Mouse (Mus musculus) cerebral cortex, adult 2 months (tissue): ENCODE data around the gene 4930404N11Rik.

Experiments
- WGBS: fragments of 180-500 bp; shearing (Covaris S2); methylation state at CpG from one replicate; pipeline ENCODE4 v1.1.7; 2018; 5-methylcytosine and 5-hydroxymethylcytosine counted together

4930404N11Rik gene

DNA sequence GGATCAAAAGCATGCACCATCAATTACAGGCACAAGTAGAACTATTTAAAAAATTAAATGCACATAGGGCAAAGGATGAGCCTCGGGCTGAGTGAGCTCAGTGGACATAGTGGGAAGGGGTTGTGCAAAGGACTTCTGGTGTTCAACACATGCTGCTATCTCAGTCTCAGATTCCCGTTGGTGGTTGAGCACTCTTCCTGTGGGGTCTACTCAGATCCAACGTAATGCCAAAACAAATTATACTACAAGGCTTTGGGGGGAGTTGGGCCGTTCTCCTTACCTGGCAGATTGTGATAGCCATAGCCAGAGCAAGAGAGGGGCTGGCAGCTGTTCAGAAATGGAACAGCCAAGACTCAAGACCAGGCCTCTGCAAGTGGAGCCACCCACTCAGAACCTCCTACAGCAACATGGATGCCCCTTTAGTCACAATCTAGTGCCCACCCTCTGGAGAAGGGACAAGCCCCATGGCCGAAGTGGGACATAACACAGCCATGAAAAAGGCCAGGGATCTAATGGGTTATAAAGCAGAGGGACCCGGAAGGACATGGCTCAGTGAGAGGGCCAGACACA lies 14.3 kb upstream of the 4930404N11Rik start:
- 89% methylated on average over 6 of the region's 6 CpGs for WGBS

- WGBS = 58% methylated on average over 3 of the region's 3 CpGs
Measured at GRCm38 (mm10) chr10:81379183-81379553, 13.6 kb upstream of the 4930404N11Rik start.

GRCm38 (mm10) chr10:81378553-81379182 lies 13.1 kb upstream of the 4930404N11Rik start:
- WGBS = 1% methylated on average over 46 of the region's 46 CpGs

- 1% methylated on average over 58 of the region's 59 CpGs for WGBS
Measured at GRCm38 (mm10) chr10:81377793-81378552, 12.4 kb upstream of the 4930404N11Rik start, which contains the start of gene Fzr1. TSS of gene Fzr1 (minus strand) at chr10:81378516.

DNA sequence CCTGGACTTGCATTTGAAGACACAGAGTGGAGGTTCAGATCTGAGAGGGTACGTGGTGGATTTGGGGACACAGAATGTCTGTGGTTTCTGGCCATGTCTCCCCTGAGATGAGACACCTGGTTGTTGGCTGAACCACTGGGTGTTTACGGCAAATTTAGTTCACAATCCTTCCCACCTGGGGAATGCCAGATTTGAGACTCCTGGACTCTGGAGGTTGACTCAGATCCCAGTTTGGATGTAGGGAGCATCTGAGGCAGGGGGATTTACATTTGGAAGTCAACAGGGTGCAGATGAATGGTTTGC lies 11.7 kb upstream of the 4930404N11Rik start:
- WGBS = 36% methylated on average over 2 of the region's 2 CpGs

DNA sequence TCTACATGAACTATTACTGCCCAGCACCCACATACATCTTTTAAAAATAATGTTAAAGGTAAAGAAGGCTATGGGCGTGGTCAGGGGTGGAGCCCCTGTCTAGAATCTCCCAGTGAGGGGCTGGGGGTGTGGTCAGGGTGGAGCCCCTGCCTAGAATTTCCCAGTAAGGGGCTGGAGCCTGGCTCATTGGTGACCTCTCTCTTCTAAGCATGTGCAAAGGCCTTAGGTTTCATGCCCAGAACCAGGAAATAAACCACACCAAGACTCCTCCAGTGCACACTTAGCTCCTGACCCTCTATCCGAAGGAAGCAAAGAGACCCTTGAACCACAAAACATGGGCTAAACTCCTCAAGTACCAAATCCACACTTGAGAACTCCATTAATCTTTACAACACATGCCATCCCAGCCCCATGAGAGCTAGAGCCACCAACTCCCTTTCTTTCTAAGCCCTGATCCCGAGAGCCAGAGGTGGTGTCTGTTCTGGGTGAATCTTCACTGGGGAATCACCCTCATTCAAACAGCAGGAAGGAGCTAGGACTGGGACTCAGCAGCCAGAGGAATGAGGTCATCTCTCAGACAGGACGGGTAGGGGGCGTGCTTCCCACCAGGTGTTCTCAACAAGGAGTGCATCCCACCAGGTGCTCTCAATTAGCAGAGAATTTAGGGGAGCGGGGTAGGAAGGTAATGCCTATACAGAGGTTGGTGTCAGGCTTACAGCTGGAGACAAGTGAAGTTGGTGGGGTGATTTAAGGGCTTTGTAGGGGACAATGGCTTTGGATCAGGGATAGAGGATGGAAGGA lies 11.1 kb upstream of the 4930404N11Rik start:
- 39% methylated on average over 6 of the region's 6 CpGs for WGBS

DNA sequence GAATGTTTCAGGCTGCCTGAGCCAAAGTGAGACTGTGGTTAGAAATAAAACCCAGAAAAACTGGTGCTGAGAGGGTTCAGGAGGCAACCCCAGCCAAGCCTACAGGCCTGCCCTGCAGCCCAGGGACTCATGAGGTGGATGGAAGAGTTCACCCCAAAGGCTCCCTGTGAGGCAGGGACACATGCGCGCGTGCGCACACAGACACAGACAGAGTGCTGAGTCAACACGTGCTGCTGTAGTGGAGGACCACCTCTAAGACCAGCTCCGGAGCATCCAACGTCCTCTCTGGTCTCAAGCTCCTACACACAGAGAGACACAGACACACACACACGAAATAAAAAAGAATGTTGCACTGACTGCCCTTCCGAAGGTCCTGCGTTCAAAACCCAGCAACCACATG lies 9.7 kb upstream of the 4930404N11Rik start:
- WGBS = 92% methylated on average over 10 of the region's 10 CpGs

GRCm38 (mm10) chr10:81367207-81367495 lies 1.5 kb upstream of the 4930404N11Rik start:
- WGBS = 76% methylated on average over 6 of the region's 6 CpGs

DNA sequence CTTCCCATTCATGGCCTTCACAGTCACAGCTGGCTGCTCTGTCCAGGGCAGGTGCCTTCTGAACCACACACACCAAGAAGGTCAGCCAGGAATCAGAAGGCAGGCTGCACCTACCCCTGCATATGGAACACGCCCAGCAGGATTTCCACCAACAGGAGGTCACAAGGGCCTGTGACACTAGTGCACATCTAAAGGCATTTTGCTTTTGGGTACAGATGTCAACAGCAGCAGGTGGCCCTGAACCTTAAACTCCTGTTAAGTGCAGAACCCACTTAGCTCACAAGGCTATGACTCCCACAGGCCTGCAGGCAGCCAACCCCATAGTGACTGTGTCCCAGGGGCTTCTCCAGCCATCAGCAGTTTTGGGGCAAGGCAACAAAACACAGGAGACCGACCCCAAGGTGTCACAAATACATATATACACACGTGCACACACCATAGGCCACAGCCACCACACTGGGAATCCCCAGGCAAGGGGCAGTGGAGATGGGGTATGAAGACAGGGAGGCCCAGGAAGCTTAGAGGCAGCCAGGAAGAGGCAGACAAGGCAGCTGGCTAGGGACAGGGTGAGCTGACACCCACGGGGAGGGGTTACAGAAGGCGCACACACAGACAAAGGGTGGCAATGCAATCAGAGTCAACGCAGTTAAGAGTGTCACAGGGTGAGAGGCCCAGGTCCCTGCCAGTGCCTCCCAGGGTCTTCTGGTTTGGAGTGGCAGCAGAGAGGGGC lies 1.0 kb upstream of the 4930404N11Rik start:
- WGBS = 59% methylated on average over 6 of the region's 6 CpGs

- WGBS = 42% methylated on average over 4 of the region's 4 CpGs
Measured at GRCm38 (mm10) chr10:81365073-81365472, 543 bp downstream of the 4930404N11Rik start.

- 26% methylated on average over 28 of the region's 28 CpGs for WGBS
Measured at GRCm38 (mm10) chr10:81364666-81365065, 950 bp downstream of the 4930404N11Rik start.

DNA sequence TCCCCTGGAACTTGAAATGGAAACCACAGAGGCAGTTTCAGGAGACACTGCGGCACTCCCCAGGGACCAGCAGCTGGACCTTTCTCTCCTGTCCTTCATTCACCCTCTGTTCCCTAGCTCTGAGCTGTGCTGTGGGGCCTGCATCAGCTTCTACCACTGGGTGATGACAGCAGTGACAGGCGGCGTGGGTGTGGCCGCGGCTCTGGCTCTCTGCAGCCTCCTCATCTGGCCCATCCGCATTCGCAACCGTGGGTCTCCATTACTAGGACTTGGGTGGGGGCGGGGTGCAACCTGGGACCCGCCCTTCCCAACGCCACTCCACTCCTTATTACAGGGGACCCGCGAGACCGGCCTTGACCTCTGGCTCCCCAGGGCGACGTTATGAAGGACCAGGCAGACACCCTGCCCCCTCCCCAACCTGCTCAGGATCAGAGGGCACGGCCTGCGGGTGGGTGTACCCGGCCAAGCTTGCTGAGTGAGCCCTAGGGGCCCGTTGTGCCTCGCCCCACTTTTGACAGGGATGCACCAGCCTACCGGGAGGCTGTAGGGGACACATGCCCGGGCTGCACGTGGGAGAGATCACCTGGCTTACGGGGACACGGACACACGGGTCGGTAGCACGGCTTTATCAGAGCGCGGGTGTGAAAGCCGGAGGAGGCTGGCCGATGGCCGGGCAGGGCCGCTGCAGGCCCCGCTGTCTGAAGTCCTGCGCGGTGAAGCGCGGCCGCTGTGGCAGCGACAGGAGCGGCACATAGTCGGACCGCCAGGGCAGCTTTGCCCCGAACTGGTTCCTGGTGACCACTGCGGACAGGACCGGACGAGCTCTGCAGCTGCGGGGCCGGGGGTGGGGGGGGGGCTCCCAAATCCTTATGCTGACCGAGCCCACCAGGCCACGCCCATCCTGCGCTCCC lies 1.9 kb downstream of the 4930404N11Rik start:
- 51% methylated on average over 54 of the region's 54 CpGs for WGBS

DNA sequence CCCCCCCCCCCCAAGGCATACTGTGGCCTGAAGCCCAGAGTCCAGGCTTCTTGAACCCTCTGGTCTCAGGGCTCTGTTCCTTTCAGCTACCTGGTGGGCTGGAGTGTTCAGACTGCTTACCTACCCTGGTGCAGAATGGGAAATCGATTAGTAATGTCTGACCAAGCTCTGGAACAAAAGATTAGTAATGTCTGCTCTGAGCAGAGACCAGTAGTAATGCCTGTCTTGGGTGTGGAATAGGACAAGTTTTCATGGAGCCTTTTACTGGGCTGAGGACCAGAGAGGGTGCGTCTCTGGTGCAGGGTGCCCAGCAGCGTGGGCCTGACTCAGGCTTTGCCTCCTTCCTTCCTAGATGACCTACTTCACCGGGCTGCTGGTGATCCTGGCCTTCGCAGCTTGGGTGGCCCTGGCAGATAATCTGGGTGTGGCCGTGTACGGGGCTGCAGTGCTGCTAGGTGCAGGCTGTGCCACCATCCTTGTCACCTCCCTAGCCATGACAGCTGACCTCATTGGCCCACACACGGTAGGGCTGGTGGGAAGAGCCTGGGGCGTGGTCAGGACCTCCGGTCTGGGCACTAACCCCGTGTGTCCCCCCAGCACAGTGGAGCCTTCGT lies 3.2 kb downstream of the 4930404N11Rik start:
- 84% methylated on average over 12 of the region's 12 CpGs for WGBS

DNA sequence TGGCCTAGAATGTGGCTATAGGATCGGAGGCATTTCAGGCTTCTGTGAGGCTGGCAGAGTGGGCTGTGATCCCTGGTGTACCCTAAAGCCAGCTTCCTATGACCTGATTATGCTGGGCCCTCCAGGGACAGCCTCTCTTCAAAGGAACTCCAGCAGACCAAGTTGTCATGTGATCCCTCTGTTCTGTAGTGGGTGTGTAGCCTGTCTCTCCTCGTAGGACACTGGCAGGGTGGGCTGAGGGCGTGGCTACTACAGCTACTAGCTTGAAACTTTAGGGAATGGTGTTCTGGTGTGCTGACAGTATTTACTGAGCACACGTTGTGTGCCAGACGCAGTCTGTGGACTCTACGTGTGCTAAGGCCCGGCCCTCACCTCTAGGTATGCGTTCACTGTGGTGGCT lies 4.9 kb downstream of the 4930404N11Rik start:
- 73% methylated on average over 8 of the region's 8 CpGs for WGBS

GRCm38 (mm10) chr10:81358841-81359240 lies 6.8 kb downstream of the 4930404N11Rik start:
- WGBS = 89% methylated on average over 1 of the region's 1 CpGs

DNA sequence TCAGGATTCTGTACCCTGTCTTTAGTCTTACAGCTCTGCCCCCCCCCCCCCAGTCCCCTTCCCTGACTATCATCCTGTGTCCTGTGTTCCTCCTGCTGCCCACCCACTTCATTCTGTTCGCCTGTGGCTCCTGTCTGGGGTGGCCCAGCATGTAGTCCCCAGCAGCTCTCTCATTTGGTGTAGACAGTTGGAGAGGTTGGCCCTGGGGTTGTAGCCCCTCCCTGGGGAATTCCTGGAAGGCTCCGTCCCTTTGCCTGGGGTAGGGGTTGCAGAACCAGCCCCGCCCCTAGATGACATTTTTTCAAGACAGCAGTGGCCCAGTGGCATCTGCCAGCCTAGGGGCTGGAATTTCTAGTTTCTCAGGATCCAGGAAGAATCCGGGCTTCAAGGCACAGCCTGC lies 7.4 kb downstream of the 4930404N11Rik start:
- 38% methylated on average over 4 of the region's 4 CpGs for WGBS

DNA sequence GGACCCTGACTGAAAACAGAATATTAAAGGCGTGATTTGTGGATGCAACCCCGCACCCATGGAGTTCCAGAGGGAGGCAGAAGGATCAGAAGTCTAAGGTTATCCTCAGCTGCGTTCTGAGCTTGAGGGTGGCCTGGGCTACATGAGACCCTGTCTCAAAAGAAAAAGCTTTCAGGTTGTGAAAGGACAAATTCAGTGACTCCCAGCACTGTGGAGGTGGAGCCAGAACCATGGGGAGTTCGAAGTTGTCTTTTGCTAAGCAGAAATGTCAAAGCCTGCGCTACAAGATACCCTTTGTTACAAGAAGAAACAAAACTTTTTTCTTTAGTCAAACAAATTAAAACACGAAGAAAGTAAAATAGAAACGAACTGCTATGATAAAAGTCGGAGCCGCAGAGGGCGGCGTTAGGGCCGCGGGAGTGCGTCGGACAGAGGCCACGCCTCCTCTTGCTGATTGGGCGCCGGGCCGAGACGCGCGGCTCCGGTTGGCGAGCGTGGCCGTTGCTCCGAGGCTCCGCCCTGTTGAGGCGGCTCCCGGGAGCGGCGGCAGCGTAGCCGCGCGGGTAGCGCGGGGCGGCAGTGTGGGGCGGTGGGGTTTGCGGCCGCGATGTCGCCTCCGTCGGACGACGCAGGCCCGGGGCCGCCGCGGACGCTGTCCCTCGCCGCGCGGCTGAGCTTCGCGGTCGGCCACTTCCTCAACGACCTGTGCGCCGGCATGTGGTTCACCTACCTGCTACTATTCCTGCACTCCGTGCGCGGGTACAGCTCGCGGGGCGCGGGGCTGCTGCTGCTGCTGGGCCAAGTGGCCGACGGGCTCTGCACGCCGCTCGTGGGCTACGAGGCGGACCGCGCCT lies 8.4 kb downstream of the 4930404N11Rik start, which contains the start of gene Mfsd12:
Gene Mfsd12, plus strand, starts transcription at position 501 of the 854 bp plus-strand sequence.
- WGBS = 2% methylated on average over 79 of the region's 79 CpGs

- 51% methylated on average over 12 of the region's 12 CpGs for WGBS
Measured at GRCm38 (mm10) chr10:81356352-81356990, 9.1 kb downstream of the 4930404N11Rik start.

DNA sequence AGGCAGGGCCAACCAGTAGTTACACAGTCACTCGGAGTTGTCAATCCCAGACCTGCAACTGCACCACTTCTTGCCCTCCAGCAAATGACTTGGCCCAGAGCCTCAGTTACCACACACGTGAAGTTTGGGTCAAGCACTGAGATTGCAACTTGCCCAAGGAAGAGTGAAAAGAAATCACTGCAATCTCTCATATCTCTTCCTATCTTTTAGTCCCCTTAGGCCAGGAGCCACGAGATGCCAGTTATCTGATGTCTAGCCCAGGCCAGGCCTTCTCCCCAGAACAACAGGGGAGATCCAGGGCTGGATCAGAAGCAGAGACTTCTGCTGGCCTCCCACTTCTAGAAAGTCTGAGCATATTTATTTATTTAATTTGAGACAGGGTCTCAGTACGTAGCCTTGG lies 10.1 kb downstream of the 4930404N11Rik start:
- 82% methylated on average over 4 of the region's 4 CpGs for WGBS
